Mouse (Mus musculus): ENCODE data around the gene Arl15. TPM values are rescaled to one million over a fixed set of nuclear protein-coding genes. Genes with fewer than 3 reads are reported as not detected.
A peak's percentile ranks its signal among the peaks of the same experiment; 100 is the strongest.

Gene Arl15
- total and polyA plus RNA-seq, 3 experiments, result 3.2 to 9.6 (median 9.1) TPM

DNA sequence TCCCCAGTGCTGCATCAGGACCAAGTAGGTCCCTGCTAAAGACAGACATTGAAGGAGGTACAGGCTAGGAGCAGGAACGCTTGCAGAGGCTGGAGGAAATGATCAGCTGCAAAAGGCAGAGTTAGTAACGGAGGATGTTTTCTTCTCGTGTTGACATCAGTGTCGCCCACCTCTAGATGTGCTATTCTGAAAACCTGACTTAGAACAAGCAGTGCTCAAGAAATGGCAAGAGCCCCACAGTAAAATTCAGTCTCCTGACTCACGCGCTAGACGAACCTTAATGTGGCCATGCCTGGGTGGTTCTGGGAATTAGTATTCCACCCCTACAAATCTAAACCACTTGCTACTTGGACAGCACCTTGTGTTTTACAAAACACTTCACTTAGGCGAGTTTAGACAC lies 291.1 kb downstream of the Arl15 start:
- intact Hi-C loops (cut with DNase I), result no loop called here
- H3K27me3 ChIP-seq (ENCODE audit: control insufficient read depth, insufficient read depth, low read length), result no peaks in the 10 kb centered on the region
- no peak overlapping the region for H3K9ac ChIP-seq (ENCODE audit: low read depth, low read length)
- TF ChIP-seq POLR2A (IDR thresholded peaks at IDR 0.05; ENCODE audit: insufficient read depth, low read depth, low read length) (no peak), EP300 (IDR thresholded peaks at IDR 0.05; ENCODE audit: insufficient read depth, low read depth, low read length) (no peak), CTCF (IDR thresholded peaks at IDR 0.05) (no peak)
- H3K4me3 ChIP-seq, result no peak overlapping the region
- no peak for DNase-seq
- no peak overlapping the region for H3K27ac ChIP-seq
- whole genome bisulfite sequencing, result 89% methylated on average over 8 of the region's 8 CpGs
- H3K36me3 ChIP-seq (ENCODE audit: control insufficient read depth, insufficient read depth, low read length), result no peaks in the 10 kb centered on the region
- H3K79me2 ChIP-seq (replicated peaks; ENCODE audit: control insufficient read depth, insufficient read depth, low read length), result no peaks in the 10 kb centered on the region
- H3K4me1 ChIP-seq (ENCODE audit: control insufficient read depth, insufficient read depth, low read length), result peaks cover 2% of the 10 kb centered on the region

DNA sequence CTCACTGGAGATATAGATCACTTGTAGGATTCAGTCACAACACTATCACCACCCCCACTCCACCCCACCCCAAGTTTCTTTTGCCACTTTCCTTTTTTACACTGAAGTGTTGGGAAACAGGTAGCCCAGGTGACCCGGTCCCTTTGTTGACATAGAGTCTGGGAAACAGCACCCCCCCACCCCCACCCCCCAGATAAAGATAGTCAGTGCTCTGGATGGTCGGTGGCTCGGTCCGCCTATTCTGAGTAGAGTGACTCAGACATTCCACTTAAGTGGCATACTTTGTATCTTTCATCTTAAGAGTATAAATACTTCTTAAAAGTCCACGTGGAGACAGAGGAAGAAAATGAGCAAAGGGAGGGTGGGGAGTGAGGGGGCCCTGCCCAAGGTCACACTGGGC lies 292.0 kb downstream of the Arl15 start:
- no peaks in the 10 kb centered on the region for H3K79me2 ChIP-seq (replicated peaks; ENCODE audit: control insufficient read depth, insufficient read depth, low read length)
- TF ChIP-seq POLR2A (IDR thresholded peaks at IDR 0.05; ENCODE audit: insufficient read depth, low read depth, low read length) (no peak), CTCF (IDR thresholded peaks at IDR 0.05) (no peak), EP300 (IDR thresholded peaks at IDR 0.05; ENCODE audit: insufficient read depth, low read depth, low read length) (no peak)
- intact Hi-C loops (cut with DNase I), result no loop called here
- peaks cover 2% of the 10 kb centered on the region for H3K4me1 ChIP-seq (ENCODE audit: control insufficient read depth, insufficient read depth, low read length)
- DNase-seq, result no peak
- H3K27me3 ChIP-seq (ENCODE audit: control insufficient read depth, insufficient read depth, low read length), result no peaks in the 10 kb centered on the region
- H3K9ac ChIP-seq (ENCODE audit: low read depth, low read length), result no peak overlapping the region
- no peak overlapping the region for H3K4me3 ChIP-seq
- no peaks in the 10 kb centered on the region for H3K36me3 ChIP-seq (ENCODE audit: control insufficient read depth, insufficient read depth, low read length)
- 36% methylated on average over 5 of the region's 5 CpGs for WGBS
- H3K27ac ChIP-seq, result no peak overlapping the region

GRCm38 (mm10) chr13:114086801-114087200 lies 292.5 kb downstream of the Arl15 start:
- Histone ChIP-seq H3K4me1 (ENCODE audit: control insufficient read depth, insufficient read depth, low read length) (peaks cover 2% of the 10 kb centered on the region), H3K9ac (ENCODE audit: low read depth, low read length) (no peak overlapping the region), H3K79me2 (replicated peaks; ENCODE audit: control insufficient read depth, insufficient read depth, low read length) (no peaks in the 10 kb centered on the region), H3K27ac (no peak overlapping the region), H3K4me3 (no peak overlapping the region), H3K36me3 (ENCODE audit: control insufficient read depth, insufficient read depth, low read length) (no peaks in the 10 kb centered on the region), H3K27me3 (ENCODE audit: control insufficient read depth, insufficient read depth, low read length) (no peaks in the 10 kb centered on the region)
- TF ChIP-seq POLR2A (IDR thresholded peaks at IDR 0.05; ENCODE audit: insufficient read depth, low read depth, low read length) (no peak), EP300 (IDR thresholded peaks at IDR 0.05; ENCODE audit: insufficient read depth, low read depth, low read length) (no peak), CTCF (IDR thresholded peaks at IDR 0.05) (no peak)
- intact Hi-C loops (cut with DNase I), result no loop called here
- DNase-seq, result no peak
- 84% methylated on average over 5 of the region's 5 CpGs for WGBS

DNA sequence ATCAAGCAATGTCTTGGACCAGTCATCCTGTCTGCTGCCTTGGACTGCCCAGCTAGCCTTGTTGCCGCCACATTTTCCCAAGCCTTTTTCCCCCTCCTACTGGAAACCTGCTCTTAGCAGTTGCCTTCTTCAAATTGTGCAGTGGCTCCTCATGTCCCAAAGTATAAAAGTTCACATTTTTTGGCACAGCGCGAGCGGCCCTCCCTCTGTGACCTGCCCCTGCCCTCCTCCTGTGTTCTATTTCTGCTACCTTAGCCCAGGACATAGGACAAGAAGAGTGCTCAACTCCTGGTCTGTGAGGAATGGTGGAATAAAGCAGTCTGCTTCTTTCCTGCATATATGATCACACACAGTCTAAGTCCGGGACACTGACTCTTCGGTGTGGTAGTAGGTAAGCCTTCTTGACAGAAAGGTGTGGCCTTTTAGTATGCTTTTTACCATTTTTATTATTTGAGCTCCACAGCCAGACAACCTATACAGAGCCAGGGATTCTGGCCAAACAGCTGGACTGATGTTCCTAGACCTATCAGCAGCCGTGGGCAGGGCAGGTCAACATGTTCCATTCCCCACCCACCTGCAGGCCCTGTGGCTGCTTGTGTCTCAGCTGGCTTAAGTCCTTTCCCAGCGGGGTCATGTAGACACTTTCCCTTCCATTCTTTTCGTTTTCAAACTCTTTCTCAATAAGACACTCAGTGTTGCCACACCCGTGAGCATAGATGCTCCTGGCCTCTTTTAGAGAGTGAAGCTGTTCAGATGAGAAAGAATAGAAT lies 293.6 kb downstream of the Arl15 start:
- H3K79me2 ChIP-seq (replicated peaks; ENCODE audit: control insufficient read depth, insufficient read depth, low read length), result no peaks in the 10 kb centered on the region
- H3K9ac ChIP-seq (ENCODE audit: low read depth, low read length), result no peak overlapping the region
- intact Hi-C loops (cut with DNase I), result no loop called here
- peak in 1 of 2 experiments; percentile 26 for DNase-seq
- no peak overlapping the region for H3K27ac ChIP-seq
- H3K36me3 ChIP-seq (ENCODE audit: control insufficient read depth, insufficient read depth, low read length), result no peaks in the 10 kb centered on the region
- no peak overlapping the region for H3K4me3 ChIP-seq
- no peaks in the 10 kb centered on the region for H3K27me3 ChIP-seq (ENCODE audit: control insufficient read depth, insufficient read depth, low read length)
- WGBS, result 88% methylated on average over 10 of the region's 10 CpGs
- TF ChIP-seq CTCF (IDR thresholded peaks at IDR 0.05), result no peak
- no peak for TF ChIP-seq POLR2A (IDR thresholded peaks at IDR 0.05; ENCODE audit: insufficient read depth, low read depth, low read length)
- TF ChIP-seq EP300 (IDR thresholded peaks at IDR 0.05; ENCODE audit: insufficient read depth, low read depth, low read length), result no peak
- H3K4me1 ChIP-seq (ENCODE audit: control insufficient read depth, insufficient read depth, low read length), result peaks cover 2% of the 10 kb centered on the region

DNA sequence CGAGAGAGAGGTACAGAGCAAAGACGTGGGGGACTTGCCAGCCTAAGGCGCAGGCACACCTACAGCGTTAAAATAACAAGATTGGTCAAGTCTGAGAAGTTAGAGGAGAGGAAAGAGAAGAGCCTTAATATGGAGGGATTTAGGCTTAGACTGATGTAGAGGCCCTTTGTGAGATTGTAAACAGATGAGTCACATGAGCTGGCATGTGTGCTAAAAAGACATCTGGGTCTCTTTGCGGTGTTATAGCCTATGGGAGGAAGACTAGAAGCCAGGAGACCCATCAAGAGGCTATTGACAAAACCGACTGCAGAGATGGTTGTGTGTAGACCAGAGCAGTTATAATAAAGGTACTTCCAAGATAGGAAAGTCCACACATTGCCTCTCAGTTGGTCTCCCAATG lies 296.5 kb downstream of the Arl15 start:
- Histone ChIP-seq H3K36me3 (ENCODE audit: control insufficient read depth, insufficient read depth, low read length) (no peaks in the 10 kb centered on the region), H3K27ac (no peak overlapping the region), H3K4me1 (ENCODE audit: control insufficient read depth, insufficient read depth, low read length) (peaks cover 2% of the 10 kb centered on the region), H3K4me3 (no peak overlapping the region), H3K9ac (ENCODE audit: low read depth, low read length) (no peak overlapping the region), H3K79me2 (replicated peaks; ENCODE audit: control insufficient read depth, insufficient read depth, low read length) (no peaks in the 10 kb centered on the region), H3K27me3 (ENCODE audit: control insufficient read depth, insufficient read depth, low read length) (no peaks in the 10 kb centered on the region)
- TF ChIP-seq POLR2A (IDR thresholded peaks at IDR 0.05; ENCODE audit: insufficient read depth, low read depth, low read length), result no peak
- no peak for TF ChIP-seq CTCF (IDR thresholded peaks at IDR 0.05)
- no peak for TF ChIP-seq EP300 (IDR thresholded peaks at IDR 0.05; ENCODE audit: insufficient read depth, low read depth, low read length)
- no peak for DNase-seq
- 94% methylated on average over 6 of the region's 6 CpGs for WGBS
- intact Hi-C loops (cut with DNase I), result no loop called here

DNA sequence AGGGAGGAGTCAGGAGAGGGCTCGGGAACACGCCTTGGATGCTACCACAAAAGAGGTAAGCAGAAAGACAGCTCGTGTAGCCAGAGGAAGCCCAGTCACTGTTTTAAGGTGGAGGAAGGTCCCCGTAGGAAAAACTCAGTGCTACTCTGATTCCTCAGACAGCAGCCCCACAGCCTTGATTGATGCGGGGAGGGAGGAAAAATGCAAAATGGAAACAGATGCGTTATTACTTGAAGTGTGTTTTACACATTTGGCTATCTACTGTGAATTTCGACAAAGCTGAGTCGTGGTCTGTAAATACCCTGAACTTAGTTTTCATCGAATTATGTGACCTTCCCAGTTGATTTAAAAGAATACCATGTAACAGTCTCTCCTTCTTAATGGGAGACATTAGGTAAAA lies 296.9 kb downstream of the Arl15 start:
- WGBS, result 82% methylated on average over 9 of the region's 9 CpGs
- no peak overlapping the region for H3K9ac ChIP-seq (ENCODE audit: low read depth, low read length)
- no peak overlapping the region for H3K4me3 ChIP-seq
- no peak overlapping the region for H3K27ac ChIP-seq
- H3K79me2 ChIP-seq (replicated peaks; ENCODE audit: control insufficient read depth, insufficient read depth, low read length), result no peaks in the 10 kb centered on the region
- H3K27me3 ChIP-seq (ENCODE audit: control insufficient read depth, insufficient read depth, low read length), result no peaks in the 10 kb centered on the region
- no peak for TF ChIP-seq POLR2A (IDR thresholded peaks at IDR 0.05; ENCODE audit: insufficient read depth, low read depth, low read length)
- TF ChIP-seq EP300 (IDR thresholded peaks at IDR 0.05; ENCODE audit: insufficient read depth, low read depth, low read length), result no peak
- no peak for TF ChIP-seq CTCF (IDR thresholded peaks at IDR 0.05)
- DNase-seq, result no peak
- intact Hi-C loops (cut with DNase I), result no loop called here
- H3K4me1 ChIP-seq (ENCODE audit: control insufficient read depth, insufficient read depth, low read length), result peaks cover 2% of the 10 kb centered on the region
- H3K36me3 ChIP-seq (ENCODE audit: control insufficient read depth, insufficient read depth, low read length), result no peaks in the 10 kb centered on the region

Measured in heart, adult 2 months (tissue).